Mouse (Mus musculus) liver, embryonic 13.5 days (tissue): ENCODE results near the gene Nav2. TPM values are rescaled to one million over a fixed set of nuclear protein-coding genes. Genes with fewer than 3 reads are reported as not detected.

Experiments used
- ATAC-seq: fragments of 200-750 bp; cut with Nextera tagmentation; 2 replicates; pipeline ENCODE4 v1.8.0; 2017; ENCODE audit warnings: low read depth, mild to moderate bottlenecking, moderate number of reproducible peaks, moderate library complexity
- DNase-seq: peaks from one replicate; pipeline ENCODE4 v3.0.0; 2022
- H3K27ac ChIP-seq: fragments of 300-500 bp; sonication (generic); 2 replicates; pipeline ENCODE4 v1.5.1; 2015; ENCODE audit warnings: moderate library complexity, mild to moderate bottlenecking, inconsistent platforms
- H3K27me3 ChIP-seq: fragments of 300-500 bp; sonication (generic); 2 replicates; pipeline ENCODE4 v1.6.1; 2015; ENCODE audit warnings: mild to moderate bottlenecking, inconsistent platforms
- H3K36me3 ChIP-seq: fragments of 300-500 bp; sonication (generic); 2 replicates; pipeline ENCODE4 v1.6.1; 2015; ENCODE audit warnings: mild to moderate bottlenecking, inconsistent platforms
- H3K4me1 ChIP-seq: fragments of 300-500 bp; sonication (generic); replicated peaks from 2 replicates; pipeline ENCODE4 v1.6.1; 2015; ENCODE audit warnings: inconsistent platforms
- H3K4me2 ChIP-seq: fragments of 300-500 bp; sonication (generic); 2 replicates; pipeline ENCODE4 v1.6.1; 2015; ENCODE audit warnings: inconsistent platforms, mild to moderate bottlenecking, moderate library complexity
- H3K4me3 ChIP-seq: fragments of 300-500 bp; sonication (generic); replicated peaks from 2 replicates; pipeline ENCODE4 v1.5.1; 2015; ENCODE audit warnings: mild to moderate bottlenecking, inconsistent platforms
- H3K9ac ChIP-seq: fragments of 300-500 bp; sonication (generic); 2 replicates; pipeline ENCODE4 v1.6.1; 2015; ENCODE audit warnings: mild to moderate bottlenecking, inconsistent platforms
- H3K9me3 ChIP-seq: fragments of 300-500 bp; sonication (generic); replicated peaks from 2 replicates; pipeline ENCODE4 v1.6.1; 2016; ENCODE audit warnings: inconsistent platforms
- WGBS: fragments of 180-500 bp; shearing (Covaris S2); methylation state at CpG from one replicate; pipeline ENCODE4 v1.1.7; 2015; ENCODE audit not compliant: insufficient replicate concordance; 5-methylcytosine and 5-hydroxymethylcytosine counted together
- polyA plus RNA-seq: library from polyadenylated mRNA; unstranded; fragments of >200 nt; fragmentation: Nextera tagmentation; extraction: Ambion mirVana; gene quantifications from 2 replicates; pipeline ENCODE4 v1.2.1, GENCODE M21; 2015

Gene Nav2
- polyA plus RNA-seq, 1 experiment from 2014 or later = 1.8 TPM

- Histone ChIP-seq H3K4me1 (no peaks in the 10 kb centered on the region), H3K9ac (no peak overlapping the region), H3K4me3 (no peak overlapping the region), H3K9me3 (no peaks in the 10 kb centered on the region), H3K4me2 (no peak overlapping the region), H3K27me3 (peaks cover 39% of the 10 kb centered on the region), H3K27ac (no peak overlapping the region), H3K36me3 (no peaks in the 10 kb centered on the region)
- ATAC-seq (no peak), DNase-seq (no peak)
- 60% methylated on average over 5 of the region's 5 CpGs for WGBS
Observed at GRCm38 (mm10) chr7:49087154-49087553, 178.6 kb downstream of the Nav2 start.

- Histone ChIP-seq H3K27me3 (peaks cover 40% of the 10 kb centered on the region), H3K36me3 (no peaks in the 10 kb centered on the region), H3K4me3 (no peak overlapping the region), H3K9ac (no peak overlapping the region), H3K4me1 (no peaks in the 10 kb centered on the region), H3K27ac (no peak overlapping the region), H3K9me3 (no peaks in the 10 kb centered on the region), H3K4me2 (no peak overlapping the region)
- ATAC-seq = no peak
- 48% methylated on average over 15 of the region's 15 CpGs for WGBS
- no peak for DNase-seq
Observed at GRCm38 (mm10) chr7:49088198-49088912, 179.8 kb downstream of the Nav2 start.

GRCm38 (mm10) chr7:49091371-49091770 lies 182.9 kb downstream of the Nav2 start:
- no peak for ATAC-seq
- Histone ChIP-seq H3K36me3 (no peaks in the 10 kb centered on the region), H3K27me3 (peaks cover 40% of the 10 kb centered on the region), H3K4me1 (peaks cover 2% of the 10 kb centered on the region; the same call in 1 of the 2 replicates), H3K27ac (no peak overlapping the region), H3K9me3 (no peaks in the 10 kb centered on the region), H3K4me2 (no peak overlapping the region), H3K4me3 (no peak overlapping the region), H3K9ac (no peak overlapping the region)
- 18% methylated on average over 5 of the region's 5 CpGs for WGBS
- DNase-seq = no peak

- H3K36me3 ChIP-seq = no peaks in the 10 kb centered on the region
- no peaks in the 10 kb centered on the region for H3K9me3 ChIP-seq
- H3K27me3 ChIP-seq = peaks cover 40% of the 10 kb centered on the region
- no peak for DNase-seq
- H3K4me2 ChIP-seq = no peak overlapping the region
- peaks cover 6% of the 10 kb centered on the region; the same call in 1 of the 2 replicates for H3K4me1 ChIP-seq
- no peak overlapping the region for H3K4me3 ChIP-seq
- no peak for ATAC-seq
- 44% methylated on average over 5 of the region's 5 CpGs for WGBS
- H3K9ac ChIP-seq = no peak overlapping the region
- no peak overlapping the region for H3K27ac ChIP-seq
Observed at GRCm38 (mm10) chr7:49091921-49092320, 183.4 kb downstream of the Nav2 start.

GRCm38 (mm10) chr7:49093596-49093995 lies 185.1 kb downstream of the Nav2 start:
- WGBS = 58% methylated on average over 6 of the region's 6 CpGs
- no peaks in the 10 kb centered on the region for H3K9me3 ChIP-seq
- H3K4me2 ChIP-seq = no peak overlapping the region
- H3K4me3 ChIP-seq = no peak overlapping the region
- H3K9ac ChIP-seq = no peak overlapping the region
- no peaks in the 10 kb centered on the region for H3K36me3 ChIP-seq
- ATAC-seq (no peak), DNase-seq (no peak)
- no peak overlapping the region for H3K27ac ChIP-seq
- peaks cover 33% of the 10 kb centered on the region for H3K27me3 ChIP-seq
- H3K4me1 ChIP-seq = peaks cover 6% of the 10 kb centered on the region; the same call in 1 of the 2 replicates

GRCm38 (mm10) chr7:49094531-49094930 lies 186.0 kb downstream of the Nav2 start:
- Histone ChIP-seq H3K36me3 (no peaks in the 10 kb centered on the region), H3K4me1 (peaks cover 14% of the 10 kb centered on the region), H3K4me3 (no peak overlapping the region), H3K27me3 (peaks cover 27% of the 10 kb centered on the region), H3K27ac (no peak overlapping the region), H3K9me3 (no peaks in the 10 kb centered on the region), H3K4me2 (no peak overlapping the region), H3K9ac (no peak overlapping the region)
- no peak for ATAC-seq
- no peak for DNase-seq
- WGBS = 89% methylated on average over 3 of the region's 3 CpGs

GRCm38 (mm10) chr7:49101291-49101690 lies 192.8 kb downstream of the Nav2 start:
- Histone ChIP-seq H3K27me3 (no peaks in the 10 kb centered on the region), H3K4me1 (peaks cover 80% of the 10 kb centered on the region), H3K36me3 (no peaks in the 10 kb centered on the region), H3K9ac (no peak overlapping the region), H3K4me2 (no peak overlapping the region), H3K4me3 (no peak overlapping the region), H3K9me3 (no peaks in the 10 kb centered on the region), H3K27ac (no peak overlapping the region)
- 48% methylated on average over 1 of the region's 1 CpGs for WGBS
- ATAC-seq = no peak
- no peak for DNase-seq

GRCm38 (mm10) chr7:49102223-49102622 lies 193.7 kb downstream of the Nav2 start:
- no peak overlapping the region for H3K9ac ChIP-seq
- 83% methylated on average over 3 of the region's 3 CpGs for WGBS
- ATAC-seq (no peak), DNase-seq (no peak)
- H3K9me3 ChIP-seq = no peaks in the 10 kb centered on the region
- 0 out of 2 replicates have a peak overlapping the region, but pooled peaks have one; percentile 20 for H3K27ac ChIP-seq
- H3K4me2 ChIP-seq = no peak overlapping the region
- no peaks in the 10 kb centered on the region for H3K27me3 ChIP-seq
- no peak overlapping the region for H3K4me3 ChIP-seq
- no peaks in the 10 kb centered on the region for H3K36me3 ChIP-seq
- H3K4me1 ChIP-seq = peaks cover 84% of the 10 kb centered on the region

GRCm38 (mm10) chr7:49104376-49104775 lies 195.9 kb downstream of the Nav2 start:
- H3K4me1 ChIP-seq = peaks cover 79% of the 10 kb centered on the region
- no peaks in the 10 kb centered on the region for H3K9me3 ChIP-seq
- DNase-seq = peak; percentile 77
- peak overlapping the region; percentile 52 for H3K9ac ChIP-seq
- H3K4me2 ChIP-seq = peak overlapping the region; percentile 48
- peak; percentile 98 for ATAC-seq
- no peaks in the 10 kb centered on the region for H3K27me3 ChIP-seq
- peak overlapping the region; percentile 90 for H3K27ac ChIP-seq
- H3K4me3 ChIP-seq = no peak overlapping the region
- WGBS = 28% methylated on average over 8 of the region's 8 CpGs
- no peaks in the 10 kb centered on the region for H3K36me3 ChIP-seq

GRCm38 (mm10) chr7:49104793-49105192 lies 196.3 kb downstream of the Nav2 start:
- Histone ChIP-seq H3K27me3 (no peaks in the 10 kb centered on the region), H3K4me2 (peak overlapping the region; percentile 48), H3K9me3 (no peaks in the 10 kb centered on the region), H3K9ac (peak overlapping the region; percentile 52), H3K36me3 (no peaks in the 10 kb centered on the region), H3K4me1 (peaks cover 75% of the 10 kb centered on the region), H3K27ac (peak overlapping the region; percentile 90), H3K4me3 (no peak overlapping the region)
- 71% methylated on average over 1 of the region's 1 CpGs for WGBS
- DNase-seq (no peak), ATAC-seq (no peak)

- WGBS = 69% methylated on average over 2 of the region's 2 CpGs
- no peak for DNase-seq
Observed at GRCm38 (mm10) chr7:49105501-49105900, 197.0 kb downstream of the Nav2 start.

GRCm38 (mm10) chr7:49108076-49108475 lies 199.6 kb downstream of the Nav2 start:
- no peaks in the 10 kb centered on the region for H3K36me3 ChIP-seq
- no peak overlapping the region for H3K4me3 ChIP-seq
- DNase-seq (no peak), ATAC-seq (no peak)
- WGBS = 76% methylated on average over 5 of the region's 5 CpGs
- peaks cover 44% of the 10 kb centered on the region for H3K4me1 ChIP-seq
- no peak overlapping the region for H3K9ac ChIP-seq
- H3K4me2 ChIP-seq = no peak overlapping the region
- H3K27me3 ChIP-seq = no peaks in the 10 kb centered on the region
- H3K9me3 ChIP-seq = no peaks in the 10 kb centered on the region
- H3K27ac ChIP-seq = no peak overlapping the region

More at GRCm38 (mm10) chr7:49105501-49105900, 197.0 kb downstream of the Nav2 start:
- no peak for ATAC-seq
- no peaks in the 10 kb centered on the region for H3K9me3 ChIP-seq
- peaks cover 68% of the 10 kb centered on the region for H3K4me1 ChIP-seq
- no peaks in the 10 kb centered on the region for H3K27me3 ChIP-seq
- H3K36me3 ChIP-seq = no peaks in the 10 kb centered on the region
- H3K4me3 ChIP-seq = no peak overlapping the region
- H3K27ac ChIP-seq = peak overlapping the region; percentile 90
- no peak overlapping the region for H3K4me2 ChIP-seq
- peak overlapping the region; percentile 34; the same call in 1 of the 2 replicates for H3K9ac ChIP-seq
